Mouse (Mus musculus): ENCODE measurements around the gene Nid1. TPM values are rescaled to one million over a fixed set of nuclear protein-coding genes. Genes with fewer than 3 reads are reported as not detected.

Nid1 gene
- polyA plus RNA-seq, 1 experiment from 2014 or later: 32.6 TPM

DNA sequence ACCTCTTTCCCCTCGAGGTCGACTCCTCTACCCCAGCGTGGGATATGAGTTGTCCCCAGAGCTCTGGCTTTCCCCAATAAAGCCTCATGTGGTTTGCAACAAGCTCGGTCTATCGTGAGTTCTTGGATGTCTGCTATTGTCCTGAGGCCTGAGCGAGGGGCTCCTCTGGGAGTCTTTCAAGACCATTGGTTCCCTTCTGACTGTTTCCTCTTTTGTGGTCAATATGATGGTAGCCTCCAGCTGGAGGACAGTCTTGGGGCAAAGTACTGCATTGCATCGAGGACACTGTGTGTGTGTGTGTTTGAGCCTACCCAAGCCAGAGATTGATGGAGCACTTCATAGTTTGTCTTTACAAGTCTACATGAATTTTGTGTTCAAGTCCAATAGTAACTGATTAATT, 80.8 kb downstream of the Nid1 start:
- no peaks in the 10 kb centered on the region for H3K9me3 ChIP-seq (ENCODE audit: control insufficient read depth, low read length)
- WGBS: 51% methylated on average over 7 of the region's 7 CpGs
- no peak overlapping the region for H3K4me2 ChIP-seq
- H3K9ac ChIP-seq (ENCODE audit: low read depth, low read length): no peak overlapping the region
- no peak for ATAC-seq (replicated peaks; ENCODE audit: low FRiP score)
- H3K4me1 ChIP-seq (replicated peaks; ENCODE audit: control insufficient read depth, insufficient read depth, low read length): no peaks in the 10 kb centered on the region
- no peak for DNase-seq (ENCODE audit: low spot score)
- H3K36me3 ChIP-seq (ENCODE audit: control insufficient read depth, insufficient read depth, low read length): no peaks in the 10 kb centered on the region
- H3K27ac ChIP-seq (ENCODE audit: low read depth, low read length): no peak overlapping the region
- no peaks in the 10 kb centered on the region for H3K27me3 ChIP-seq (replicated peaks; ENCODE audit: control insufficient read depth, insufficient read depth, low read length)
- no peak overlapping the region for H3K4me3 ChIP-seq (ENCODE audit: low read depth, low read length)

DNA sequence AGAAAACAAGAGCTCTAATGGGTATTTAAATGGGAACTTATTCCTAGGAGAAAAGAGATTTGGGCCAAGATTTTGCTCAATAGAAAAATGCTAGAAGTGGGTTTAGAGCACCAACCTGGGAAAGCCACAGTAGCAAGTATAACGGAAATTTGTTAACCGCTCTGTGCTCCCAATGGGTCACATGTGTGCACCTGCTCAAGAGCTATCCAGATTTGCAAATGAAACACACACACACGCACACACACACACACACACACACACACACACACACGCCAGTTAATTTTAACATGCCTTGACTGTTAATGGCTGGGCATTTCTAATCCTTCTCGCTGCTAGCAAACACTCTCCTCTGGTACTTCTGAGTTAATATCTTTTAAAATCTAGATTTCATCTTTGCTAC, 83.1 kb downstream of the Nid1 start:
- no peak for ATAC-seq (replicated peaks; ENCODE audit: low FRiP score)
- Histone ChIP-seq H3K27me3 (replicated peaks; ENCODE audit: control insufficient read depth, insufficient read depth, low read length) (no peaks in the 10 kb centered on the region), H3K27ac (ENCODE audit: low read depth, low read length) (no peak overlapping the region), H3K36me3 (ENCODE audit: control insufficient read depth, insufficient read depth, low read length) (no peaks in the 10 kb centered on the region), H3K9me3 (ENCODE audit: control insufficient read depth, low read length) (no peaks in the 10 kb centered on the region), H3K4me1 (replicated peaks; ENCODE audit: control insufficient read depth, insufficient read depth, low read length) (no peaks in the 10 kb centered on the region), H3K4me2 (no peak overlapping the region), H3K4me3 (ENCODE audit: low read depth, low read length) (no peak overlapping the region), H3K9ac (ENCODE audit: low read depth, low read length) (no peak overlapping the region)
- no peak for DNase-seq (ENCODE audit: low spot score)
- 83% methylated on average over 5 of the region's 5 CpGs for WGBS

DNA sequence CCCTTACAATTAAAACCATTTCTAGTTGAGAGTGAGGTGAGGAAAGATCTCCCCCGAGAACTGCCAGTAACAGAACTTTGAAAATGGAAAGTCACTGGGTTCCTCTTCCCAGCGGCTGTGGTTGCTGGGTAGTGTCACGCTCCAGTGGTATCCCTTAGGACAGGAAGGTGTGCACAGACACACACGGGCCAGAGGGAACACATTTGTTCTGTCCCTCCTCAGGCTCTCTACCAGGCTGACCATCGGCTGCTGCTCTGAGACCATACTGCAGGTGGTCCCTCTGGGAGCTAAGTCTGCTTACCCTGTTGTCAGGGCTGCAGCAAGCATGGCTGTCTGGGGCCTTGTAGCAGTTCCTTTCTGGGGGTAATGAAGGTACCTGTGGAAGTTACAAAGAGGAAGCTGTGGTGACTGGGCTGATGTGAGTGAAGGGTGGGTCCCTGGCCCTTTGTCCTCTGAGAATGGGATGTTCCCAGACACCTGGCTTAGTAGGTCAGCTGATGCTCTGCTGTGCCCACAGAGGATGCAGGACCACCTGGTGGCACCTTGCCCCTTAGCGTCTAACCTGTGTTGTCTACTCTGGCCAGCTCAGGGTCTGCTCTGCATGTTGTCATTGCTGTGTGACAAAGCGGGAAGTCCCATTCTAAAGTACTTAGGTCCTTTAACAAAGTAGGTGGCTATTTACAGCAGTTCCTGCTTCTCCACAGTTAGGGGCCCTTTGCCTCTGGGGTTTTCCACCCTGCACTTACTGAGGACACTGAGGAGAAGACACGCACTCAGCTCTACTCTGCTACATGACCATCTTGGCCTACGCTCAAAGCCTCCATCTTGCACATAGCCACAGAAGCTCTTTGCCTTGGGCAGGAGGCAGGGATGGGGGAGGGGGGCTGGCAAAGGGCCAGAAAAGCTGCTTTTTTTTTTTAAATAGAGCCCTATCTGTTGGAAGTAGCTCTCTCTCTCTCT, 86.6 kb downstream of the Nid1 start:
- no peak; the same call in 1 of the 2 replicates for ATAC-seq (replicated peaks; ENCODE audit: low FRiP score)
- WGBS: 68% methylated on average over 9 of the region's 9 CpGs
- H3K27ac ChIP-seq (ENCODE audit: low read depth, low read length): no peak overlapping the region

DNA sequence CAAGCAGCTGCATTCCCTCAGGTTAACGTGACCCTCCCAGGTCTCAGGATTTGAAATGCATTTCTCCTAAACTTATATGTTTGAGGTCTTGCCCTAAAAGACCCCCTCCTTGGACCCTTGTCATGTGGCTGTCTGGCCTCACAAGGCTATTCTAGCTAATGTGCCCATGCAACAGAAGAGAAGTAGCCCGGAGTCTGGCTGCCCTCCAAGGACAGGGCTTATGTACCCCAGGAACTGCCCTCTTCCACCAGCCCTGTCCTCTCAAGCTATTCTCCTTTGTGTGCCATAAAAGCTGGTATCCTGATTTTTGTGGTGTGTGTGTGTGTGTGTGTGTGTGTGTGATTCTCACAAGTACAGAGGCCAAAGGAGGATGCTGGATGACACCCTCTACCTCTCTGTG, 87.9 kb downstream of the Nid1 start:
- WGBS: 79% methylated on average over 2 of the region's 2 CpGs

More for the DNA sequence above, 86.6 kb downstream of the Nid1 start:
- H3K36me3 ChIP-seq (ENCODE audit: control insufficient read depth, insufficient read depth, low read length): no peaks in the 10 kb centered on the region
- H3K4me1 ChIP-seq (replicated peaks; ENCODE audit: control insufficient read depth, insufficient read depth, low read length): no peaks in the 10 kb centered on the region
- no peak overlapping the region for H3K4me3 ChIP-seq (ENCODE audit: low read depth, low read length)
- no peaks in the 10 kb centered on the region for H3K9me3 ChIP-seq (ENCODE audit: control insufficient read depth, low read length)
- no peaks in the 10 kb centered on the region for H3K27me3 ChIP-seq (replicated peaks; ENCODE audit: control insufficient read depth, insufficient read depth, low read length)
- no peak overlapping the region for H3K9ac ChIP-seq (ENCODE audit: low read depth, low read length)
- no peak overlapping the region for H3K4me2 ChIP-seq
- DNase-seq (ENCODE audit: low spot score): no peak

DNA sequence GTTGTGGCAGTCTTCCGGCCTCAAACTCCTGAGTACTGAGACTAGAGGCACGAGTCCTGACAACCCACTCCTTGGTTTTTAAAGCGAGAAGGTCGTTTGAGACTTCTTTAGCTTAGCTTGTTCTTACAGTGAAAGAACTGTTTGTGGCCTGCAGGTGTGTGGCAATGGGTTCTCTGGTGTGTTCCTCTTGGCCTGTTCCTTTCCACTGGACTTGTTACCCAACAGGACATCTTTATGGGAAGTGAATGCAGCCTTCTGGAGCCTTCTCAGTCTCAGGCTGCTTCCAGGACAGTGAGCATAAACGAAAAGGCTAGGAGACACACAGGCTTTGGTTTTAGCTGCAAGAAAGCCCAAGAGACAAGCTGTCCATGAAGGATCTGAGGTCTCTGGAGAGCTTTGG, 88.5 kb downstream of the Nid1 start:
- no peaks in the 10 kb centered on the region for H3K4me1 ChIP-seq (replicated peaks; ENCODE audit: control insufficient read depth, insufficient read depth, low read length)
- no peak for ATAC-seq (replicated peaks; ENCODE audit: low FRiP score)
- no peak overlapping the region for H3K4me2 ChIP-seq
- H3K27me3 ChIP-seq (replicated peaks; ENCODE audit: control insufficient read depth, insufficient read depth, low read length): no peaks in the 10 kb centered on the region
- DNase-seq (ENCODE audit: low spot score): no peak
- H3K9ac ChIP-seq (ENCODE audit: low read depth, low read length): no peak overlapping the region
- no peak overlapping the region for H3K4me3 ChIP-seq (ENCODE audit: low read depth, low read length)
- no peaks in the 10 kb centered on the region for H3K36me3 ChIP-seq (ENCODE audit: control insufficient read depth, insufficient read depth, low read length)
- no peak overlapping the region for H3K27ac ChIP-seq (ENCODE audit: low read depth, low read length)
- H3K9me3 ChIP-seq (ENCODE audit: control insufficient read depth, low read length): no peaks in the 10 kb centered on the region
- WGBS: 69% methylated on average over 5 of the region's 5 CpGs

More for the DNA sequence above, 87.9 kb downstream of the Nid1 start:
- H3K36me3 ChIP-seq (ENCODE audit: control insufficient read depth, insufficient read depth, low read length): no peaks in the 10 kb centered on the region
- no peak for ATAC-seq (replicated peaks; ENCODE audit: low FRiP score)
- no peak overlapping the region for H3K27ac ChIP-seq (ENCODE audit: low read depth, low read length)
- H3K4me2 ChIP-seq: no peak overlapping the region
- H3K9me3 ChIP-seq (ENCODE audit: control insufficient read depth, low read length): no peaks in the 10 kb centered on the region
- no peaks in the 10 kb centered on the region for H3K27me3 ChIP-seq (replicated peaks; ENCODE audit: control insufficient read depth, insufficient read depth, low read length)
- H3K4me3 ChIP-seq (ENCODE audit: low read depth, low read length): no peak overlapping the region
- H3K4me1 ChIP-seq (replicated peaks; ENCODE audit: control insufficient read depth, insufficient read depth, low read length): no peaks in the 10 kb centered on the region
- no peak for DNase-seq (ENCODE audit: low spot score)
- no peak overlapping the region for H3K9ac ChIP-seq (ENCODE audit: low read depth, low read length)

DNA sequence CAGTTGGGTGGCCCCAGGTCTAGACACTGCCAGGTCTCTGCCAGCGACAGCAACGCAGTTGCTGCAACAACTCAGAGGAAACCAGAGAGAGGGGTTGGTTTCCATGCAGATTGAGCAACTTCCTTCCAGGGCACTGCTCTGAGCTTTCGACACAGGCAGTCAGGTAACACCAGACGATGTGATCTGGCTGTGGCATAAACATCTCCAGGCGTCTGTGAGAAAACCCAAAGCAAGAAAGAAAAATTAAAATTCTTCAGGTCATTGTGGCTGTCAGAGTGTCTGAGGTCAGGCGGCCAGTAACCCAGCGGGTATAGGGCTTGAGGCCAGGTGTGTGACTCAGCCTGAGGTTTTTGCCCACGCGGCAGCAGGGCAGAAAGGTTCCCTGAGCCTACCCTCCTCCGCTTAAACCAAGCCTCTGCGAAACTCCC, 91.8 kb downstream of the Nid1 start:
- H3K4me2 ChIP-seq: no peak overlapping the region
- H3K4me3 ChIP-seq (ENCODE audit: low read depth, low read length): no peak overlapping the region
- H3K4me1 ChIP-seq (replicated peaks; ENCODE audit: control insufficient read depth, insufficient read depth, low read length): no peaks in the 10 kb centered on the region
- H3K27ac ChIP-seq (ENCODE audit: low read depth, low read length): no peak overlapping the region
- no peaks in the 10 kb centered on the region for H3K36me3 ChIP-seq (ENCODE audit: control insufficient read depth, insufficient read depth, low read length)
- no peaks in the 10 kb centered on the region for H3K27me3 ChIP-seq (replicated peaks; ENCODE audit: control insufficient read depth, insufficient read depth, low read length)
- no peak overlapping the region for H3K9ac ChIP-seq (ENCODE audit: low read depth, low read length)
- no peaks in the 10 kb centered on the region for H3K9me3 ChIP-seq (ENCODE audit: control insufficient read depth, low read length)
- ATAC-seq (replicated peaks; ENCODE audit: low FRiP score) (peak; percentile 45; the same call in 1 of the 2 replicates), DNase-seq (ENCODE audit: low spot score) (no peak)
- 36% methylated on average over 11 of the region's 11 CpGs for WGBS

DNA sequence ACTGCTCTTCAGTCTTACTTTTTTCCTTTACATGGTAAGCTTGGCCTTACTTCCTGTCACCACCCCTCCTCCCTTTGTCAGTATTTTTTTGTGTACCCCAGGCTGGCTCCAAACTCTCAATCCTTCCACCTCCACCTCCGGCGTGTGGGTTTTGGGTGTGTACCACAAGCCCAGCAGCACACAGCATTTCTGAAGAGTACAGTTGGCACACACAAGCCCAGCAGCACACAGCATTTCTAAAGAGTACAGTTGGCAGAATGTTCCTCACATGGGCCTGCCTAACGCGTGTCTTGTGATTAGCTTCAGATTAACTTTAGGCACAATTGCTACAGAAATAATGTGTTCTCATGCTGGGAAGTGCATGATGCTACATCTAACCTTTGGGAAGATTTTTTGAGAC, 93.6 kb downstream of the Nid1 start:
- no peak overlapping the region for H3K9ac ChIP-seq (ENCODE audit: low read depth, low read length)
- H3K36me3 ChIP-seq (ENCODE audit: control insufficient read depth, insufficient read depth, low read length): no peaks in the 10 kb centered on the region
- no peak for DNase-seq (ENCODE audit: low spot score)
- no peak overlapping the region for H3K4me3 ChIP-seq (ENCODE audit: low read depth, low read length)
- H3K9me3 ChIP-seq (ENCODE audit: control insufficient read depth, low read length): no peaks in the 10 kb centered on the region
- H3K27ac ChIP-seq (ENCODE audit: low read depth, low read length): no peak overlapping the region
- 84% methylated on average over 4 of the region's 4 CpGs for WGBS
- ATAC-seq (replicated peaks; ENCODE audit: low FRiP score): no peak
- H3K4me2 ChIP-seq: no peak overlapping the region
- no peaks in the 10 kb centered on the region for H3K27me3 ChIP-seq (replicated peaks; ENCODE audit: control insufficient read depth, insufficient read depth, low read length)
- H3K4me1 ChIP-seq (replicated peaks; ENCODE audit: control insufficient read depth, insufficient read depth, low read length): no peaks in the 10 kb centered on the region

DNA sequence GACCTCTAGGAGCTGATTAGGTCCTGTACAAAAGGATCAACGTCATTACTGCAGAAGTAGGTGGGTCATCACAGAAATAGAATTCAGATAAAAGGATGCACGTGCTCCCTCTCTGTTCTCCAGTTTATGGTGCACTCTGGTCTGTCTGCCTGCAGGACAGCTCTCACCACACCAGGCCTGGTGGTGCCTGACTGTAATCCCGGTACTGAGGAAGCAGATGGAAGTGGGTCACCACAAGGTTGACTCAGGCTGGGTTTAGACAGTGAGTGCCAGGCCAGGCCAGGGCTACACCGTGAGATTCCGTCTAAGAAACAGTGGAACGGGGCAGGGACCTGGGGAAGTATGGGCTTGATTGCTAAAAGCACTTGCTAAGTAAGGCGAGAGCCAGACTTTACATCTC, 94.6 kb downstream of the Nid1 start:
- Histone ChIP-seq H3K4me3 (ENCODE audit: low read depth, low read length) (no peak overlapping the region), H3K27ac (ENCODE audit: low read depth, low read length) (no peak overlapping the region)
- WGBS: 72% methylated on average over 7 of the region's 7 CpGs

DNA sequence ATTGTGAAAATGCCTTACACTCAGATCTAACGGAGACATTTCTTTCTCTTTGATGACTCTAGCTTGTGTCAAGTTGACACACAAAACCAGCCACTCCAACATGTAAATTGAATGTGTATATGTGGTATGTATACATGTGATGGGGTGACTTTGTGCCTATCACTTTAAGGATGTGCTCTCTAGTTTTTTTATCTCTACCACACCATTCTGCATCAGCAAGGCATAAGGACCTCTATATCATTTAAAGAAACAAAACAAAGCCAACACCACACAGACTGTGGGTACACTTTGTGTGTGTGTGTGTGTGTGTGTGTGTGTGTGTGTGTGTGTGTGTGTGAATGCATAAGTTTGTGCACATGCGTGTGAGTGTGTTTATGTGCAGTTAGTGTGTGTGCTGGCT, 99.2 kb downstream of the Nid1 start:
- H3K4me2 ChIP-seq: no peak overlapping the region
- H3K4me3 ChIP-seq (ENCODE audit: low read depth, low read length): no peak overlapping the region
- H3K27me3 ChIP-seq (replicated peaks; ENCODE audit: control insufficient read depth, insufficient read depth, low read length): no peaks in the 10 kb centered on the region
- no peaks in the 10 kb centered on the region for H3K36me3 ChIP-seq (ENCODE audit: control insufficient read depth, insufficient read depth, low read length)
- no peak overlapping the region for H3K9ac ChIP-seq (ENCODE audit: low read depth, low read length)
- no peaks in the 10 kb centered on the region for H3K9me3 ChIP-seq (ENCODE audit: control insufficient read depth, low read length)
- no peak overlapping the region for H3K27ac ChIP-seq (ENCODE audit: low read depth, low read length)
- DNase-seq (ENCODE audit: low spot score) (no peak), ATAC-seq (replicated peaks; ENCODE audit: low FRiP score) (no peak)
- peaks cover 4% of the 10 kb centered on the region; the same call in 1 of the 2 replicates for H3K4me1 ChIP-seq (replicated peaks; ENCODE audit: control insufficient read depth, insufficient read depth, low read length)
- 73% methylated on average over 2 of the region's 2 CpGs for WGBS

More for the DNA sequence above, 94.6 kb downstream of the Nid1 start:
- ATAC-seq (replicated peaks; ENCODE audit: low FRiP score): no peak
- DNase-seq (ENCODE audit: low spot score): no peak
- Histone ChIP-seq H3K9me3 (ENCODE audit: control insufficient read depth, low read length) (no peaks in the 10 kb centered on the region), H3K36me3 (ENCODE audit: control insufficient read depth, insufficient read depth, low read length) (no peaks in the 10 kb centered on the region), H3K4me1 (replicated peaks; ENCODE audit: control insufficient read depth, insufficient read depth, low read length) (no peaks in the 10 kb centered on the region), H3K27me3 (replicated peaks; ENCODE audit: control insufficient read depth, insufficient read depth, low read length) (no peaks in the 10 kb centered on the region), H3K9ac (ENCODE audit: low read depth, low read length) (no peak overlapping the region), H3K4me2 (no peak overlapping the region)

Data from liver, embryonic 11.5 days (tissue).